Mouse (Mus musculus) stomach, postnatal 0 days (tissue): ENCODE data around the gene Phox2a. TPM values are rescaled to one million over a fixed set of nuclear protein-coding genes. Genes with fewer than 3 reads are reported as not detected.
A peak's percentile ranks its signal among the peaks of the same experiment; 100 is the strongest.

Source experiments
- ATAC-seq: fragments of 200-750 bp; cut with Nextera tagmentation; 2 replicates; pipeline ENCODE4 v1.8.0; 2017; ENCODE audit not compliant: low FRiP score, low TSS enrichment
- DNase-seq: peaks from one replicate; pipeline ENCODE4 v3.0.0-alpha.2; 2016; ENCODE audit warnings: low spot score
- H3K27ac ChIP-seq: fragments of 300-500 bp; sonication (generic); replicated peaks from 2 replicates; pipeline ENCODE4 v1.5.1; 2014; ENCODE audit warnings: mild to moderate bottlenecking, control low read depth
- H3K27me3 ChIP-seq: fragments of 300-500 bp; sonication (generic); 2 replicates; pipeline ENCODE4 v1.6.1; 2014; ENCODE audit warnings: low read length; ENCODE audit not compliant: control insufficient read depth, insufficient read depth
- H3K36me3 ChIP-seq: fragments of 300-500 bp; sonication (generic); 2 replicates; pipeline ENCODE4 v1.6.1; 2014; ENCODE audit warnings: low read length, mixed read lengths; ENCODE audit not compliant: control insufficient read depth, insufficient read depth
- H3K4me1 ChIP-seq: fragments of 300-500 bp; sonication (generic); replicated peaks from 2 replicates; pipeline ENCODE4 v1.6.1; 2014; ENCODE audit warnings: antibody characterized with exemption; ENCODE audit not compliant: control insufficient read depth, insufficient read depth
- H3K4me2 ChIP-seq: fragments of 300-500 bp; sonication (generic); replicated peaks from 2 replicates; pipeline ENCODE4 v1.6.1; 2014; ENCODE audit warnings: low read depth, mild to moderate bottlenecking, control low read depth, moderate library complexity
- H3K4me3 ChIP-seq: fragments of 300-500 bp; sonication (generic); 2 replicates; pipeline ENCODE4 v1.5.1; 2014; ENCODE audit warnings: low read depth, low read length, control low read depth
- H3K9ac ChIP-seq: fragments of 300-500 bp; sonication (generic); 2 replicates; pipeline ENCODE4 v1.6.1; 2014; ENCODE audit warnings: mild to moderate bottlenecking, low read length, control low read depth, mixed read lengths
- H3K9me3 ChIP-seq: fragments of 300-500 bp; sonication (generic); 2 replicates; pipeline ENCODE4 v1.6.1; 2016; ENCODE audit warnings: low read length; ENCODE audit not compliant: control insufficient read depth
- CTCF ChIP-seq: IDR thresholded peaks from 2 replicates; pipeline ENCODE4 v1.5.1; 2016; ENCODE audit warnings: antibody characterized with exemption, low read depth, mild to moderate bottlenecking, moderate library complexity
- EP300 ChIP-seq: optimal IDR thresholded peaks from 2 replicates; pipeline ENCODE3; 2016; ENCODE audit warnings: antibody characterized with exemption
- WGBS: fragments of 180-500 bp; shearing (Covaris S2); extraction: QIAGEN DNeasy Blood & Tissue Kit; methylation state at CpG from one replicate; pipeline ENCODE4 v1.1.7; 2014; 5-methylcytosine and 5-hydroxymethylcytosine counted together
- polyA plus RNA-seq: library from polyadenylated mRNA; unstranded; fragments of >200 nt; fragmentation: Nextera tagmentation; extraction: Ambion mirVana; gene quantifications from 2 replicates; pipeline ENCODE4 v1.2.1, GENCODE M21; 2015

The Phox2a gene
- polyA plus RNA-seq, 1 experiment from 2014 or later = 3.7 TPM

- Histone ChIP-seq H3K9me3 (no peaks in the 10 kb centered on the region), H3K4me3 (no peak overlapping the region), H3K4me2 (no peak overlapping the region), H3K4me1 (peaks cover 4% of the 10 kb centered on the region; the same call in 1 of the 2 replicates), H3K27me3 (no peaks in the 10 kb centered on the region), H3K9ac (no peak overlapping the region), H3K27ac (no peak overlapping the region), H3K36me3 (peaks cover 50% of the 10 kb centered on the region)
- TF ChIP-seq CTCF (no peak), EP300 (no peak)
- ATAC-seq (no peak), DNase-seq (no peak)
- WGBS = 95% methylated on average over 4 of the region's 4 CpGs
Measured at GRCm38 (mm10) chr7:101832372-101832771, 14.3 kb downstream of the Phox2a start.

- Histone ChIP-seq H3K27me3 (no peaks in the 10 kb centered on the region), H3K9ac (no peak overlapping the region), H3K4me3 (no peak overlapping the region), H3K4me2 (no peak overlapping the region), H3K4me1 (peaks cover 4% of the 10 kb centered on the region; the same call in 1 of the 2 replicates), H3K36me3 (peaks cover 43% of the 10 kb centered on the region), H3K27ac (no peak overlapping the region), H3K9me3 (no peaks in the 10 kb centered on the region)
- ATAC-seq (no peak), DNase-seq (no peak)
- 60% methylated on average over 5 of the region's 5 CpGs for WGBS
- TF ChIP-seq EP300 = no peak
- TF ChIP-seq CTCF = peak; percentile 33
Measured at GRCm38 (mm10) chr7:101833352-101833751, 15.2 kb downstream of the Phox2a start.

GRCm38 (mm10) chr7:101833916-101834584, 15.9 kb downstream of the Phox2a start:
- TF ChIP-seq CTCF (no peak), EP300 (no peak)
- 45% methylated on average over 3 of the region's 3 CpGs for WGBS
- no peak for ATAC-seq
- Histone ChIP-seq H3K36me3 (peaks cover 37% of the 10 kb centered on the region), H3K27ac (no peak overlapping the region), H3K9ac (no peak overlapping the region), H3K9me3 (no peaks in the 10 kb centered on the region), H3K4me3 (no peak overlapping the region), H3K27me3 (no peaks in the 10 kb centered on the region), H3K4me1 (peaks cover 7% of the 10 kb centered on the region; the same call in 1 of the 2 replicates), H3K4me2 (no peak overlapping the region)
- no peak for DNase-seq

- H3K4me1 ChIP-seq = peaks cover 7% of the 10 kb centered on the region; the same call in 1 of the 2 replicates
- peak overlapping the region; percentile 91; the same call in 1 of the 2 replicates for H3K4me2 ChIP-seq
- TF ChIP-seq EP300 = no peak
- TF ChIP-seq CTCF = no peak
- H3K36me3 ChIP-seq = peaks cover 31% of the 10 kb centered on the region
- 36% methylated on average over 3 of the region's 3 CpGs for WGBS
- H3K4me3 ChIP-seq = no peak overlapping the region
- H3K27me3 ChIP-seq = no peaks in the 10 kb centered on the region
- no peaks in the 10 kb centered on the region for H3K9me3 ChIP-seq
- no peak overlapping the region for H3K27ac ChIP-seq
- H3K9ac ChIP-seq = no peak overlapping the region
- ATAC-seq (no peak), DNase-seq (no peak)
Measured at GRCm38 (mm10) chr7:101834903-101835302, 16.8 kb downstream of the Phox2a start.

GRCm38 (mm10) chr7:101835457-101836109, 17.5 kb downstream of the Phox2a start:
- DNase-seq = no peak
- Histone ChIP-seq H3K4me3 (peak overlapping the region; percentile 87), H3K9me3 (no peaks in the 10 kb centered on the region), H3K4me2 (peak overlapping the region; percentile 91), H3K36me3 (peaks cover 28% of the 10 kb centered on the region), H3K9ac (peak overlapping the region; percentile 95; the same call in 1 of the 2 replicates), H3K27ac (peak overlapping the region; percentile 94), H3K4me1 (peaks cover 7% of the 10 kb centered on the region; the same call in 1 of the 2 replicates), H3K27me3 (no peaks in the 10 kb centered on the region)
- peak; percentile 46 for TF ChIP-seq CTCF
- TF ChIP-seq EP300 = no peak
- 25% methylated on average over 5 of the region's 5 CpGs for WGBS
- ATAC-seq = no peak
